Mouse (Mus musculus) MEL (cell line): ENCODE measurements around the gene Zfp652. TPM values are rescaled to one million over a fixed set of nuclear protein-coding genes. Genes with fewer than 3 reads are reported as not detected.

Source experiments
- DNase-seq: peaks from one replicate; pipeline ENCODE4 v3.0.0; 2011; ENCODE audit warnings: low read depth, low spot score
- H3K27ac ChIP-seq: 2 replicates; pipeline ENCODE4 v1.5.1; 2012; ENCODE audit warnings: low read depth, mild to moderate bottlenecking, control low read depth, low read length, moderate library complexity; ENCODE audit not compliant: control insufficient read depth
- H3K27me3 ChIP-seq, 2 experiments: fragments of 150-350 bp in 1 of 2; sonication (generic) in 1 of 2; 2 replicates each; pipeline ENCODE4 v1.6.1; 2012; ENCODE audit warnings: low read length in 2 of 2, mild to moderate bottlenecking in 2 of 2, improper control_type of control experiment in 1 of 2, moderate library complexity in 1 of 2; ENCODE audit not compliant: insufficient read depth in 2 of 2, control insufficient read depth in 1 of 2
- H3K36me3 ChIP-seq, 2 experiments: 2 replicates each; pipeline ENCODE4 v1.6.1; 2012 to 2014; ENCODE audit warnings: low read length in 2 of 2, improper control_type of control experiment in 1 of 2, inconsistent platforms in 1 of 2, mild to moderate bottlenecking in 1 of 2; ENCODE audit not compliant: insufficient read depth in 2 of 2, control insufficient read depth in 1 of 2
- H3K4me1 ChIP-seq, 2 experiments: fragments of 150-350 bp in 1 of 2; sonication (generic) in 1 of 2; 2 replicates each; pipeline ENCODE4 v1.6.1; 2012; ENCODE audit warnings: low read length in 2 of 2, improper control_type of control experiment in 1 of 2, mild to moderate bottlenecking in 1 of 2; ENCODE audit not compliant: insufficient read depth in 2 of 2, control insufficient read depth in 1 of 2
- H3K4me3 ChIP-seq, 2 experiments: fragments of 150-350 bp in 1 of 2; sonication (generic) in 1 of 2; 2 replicates each; pipeline ENCODE4 v1.5.1; 2012; ENCODE audit warnings: low read depth in 2 of 2, low read length in 2 of 2, mild to moderate bottlenecking in 2 of 2, moderate library complexity in 2 of 2, control low read depth in 1 of 2, improper control_type of control experiment in 1 of 2; ENCODE audit not compliant: control insufficient read depth in 1 of 2, insufficient read depth in 1 of 2
- H3K79me2 ChIP-seq: 2 replicates; pipeline ENCODE4 v1.6.1; 2012; ENCODE audit warnings: mild to moderate bottlenecking, low read length, moderate library complexity; ENCODE audit not compliant: control insufficient read depth, poor library complexity, insufficient read depth
- H3K9ac ChIP-seq: 2 replicates; pipeline ENCODE4 v1.6.1; 2012; ENCODE audit warnings: low read depth, mild to moderate bottlenecking, control low read depth, low read length, moderate library complexity; ENCODE audit not compliant: control insufficient read depth, poor library complexity, severe bottlenecking
- H3K9me3 ChIP-seq: fragments of 150-350 bp; sonication (generic); replicated peaks from 2 replicates; pipeline ENCODE4 v1.6.1; 2012; ENCODE audit warnings: mild to moderate bottlenecking, low read length, improper control_type of control experiment, moderate library complexity; ENCODE audit not compliant: insufficient read depth
- CHD1 ChIP-seq: IDR thresholded peaks from 2 replicates; pipeline ENCODE4 v1.6.1; 2012; ENCODE audit warnings: low read depth, mild to moderate bottlenecking, inconsistent platforms, low read length, improper control_type of control experiment
- CHD2 ChIP-seq: IDR thresholded peaks from 2 replicates; pipeline ENCODE4 v1.6.1; 2011; ENCODE audit warnings: low read length, improper control_type of control experiment
- CTCF ChIP-seq, 3 experiments: IDR thresholded peaks in 2 of 3; conservative IDR thresholded peaks in 1 of 3; 2 replicates each; pipeline ENCODE4 v1.5.1; 2011 to 2012; ENCODE audit warnings: low read length in 3 of 3, low read depth in 2 of 3, mild to moderate bottlenecking in 2 of 3, improper control_type of control experiment in 1 of 3, inconsistent platforms in 1 of 3, mixed read lengths in 1 of 3, moderate library complexity in 1 of 3; ENCODE audit not compliant: control insufficient read depth in 1 of 3, insufficient read depth in 1 of 3, poor library complexity in 1 of 3, severe bottlenecking in 1 of 3
- E2F4 ChIP-seq: IDR thresholded peaks from 2 replicates; pipeline ENCODE4 v1.6.1; 2011; ENCODE audit warnings: low read depth, low read length, improper control_type of control experiment, borderline replicate concordance
- ELF1 ChIP-seq: IDR thresholded peaks from 2 replicates; pipeline ENCODE4 v1.6.1; 2014; ENCODE audit warnings: low read depth, mild to moderate bottlenecking, inconsistent platforms, low read length, improper control_type of control experiment, moderate library complexity
- EP300 ChIP-seq, 2 experiments: IDR thresholded peaks; 2 replicates each; pipeline ENCODE4 v1.6.1; 2011; ENCODE audit warnings: improper control_type of control experiment in 2 of 2, low read length in 2 of 2, low read depth in 1 of 2, mild to moderate bottlenecking in 1 of 2
- GABPA ChIP-seq: IDR thresholded peaks from 2 replicates; pipeline ENCODE4 v1.6.1; 2012; ENCODE audit warnings: low read depth, mild to moderate bottlenecking, inconsistent platforms, low read length, improper control_type of control experiment, moderate library complexity
- HCFC1 ChIP-seq: IDR thresholded peaks from 2 replicates; pipeline ENCODE4 v1.6.1; 2012; ENCODE audit warnings: low read depth, mild to moderate bottlenecking, inconsistent platforms, low read length, improper control_type of control experiment, moderate library complexity
- KAT2A ChIP-seq: conservative IDR thresholded peaks from 2 replicates; pipeline ENCODE4 v1.6.1; 2012; ENCODE audit warnings: low read depth, low read length, improper control_type of control experiment, inconsistent platforms
- MAFK ChIP-seq: IDR thresholded peaks from 2 replicates; pipeline ENCODE4 v1.6.1; 2011; ENCODE audit warnings: low read depth, mild to moderate bottlenecking, low read length, improper control_type of control experiment, borderline replicate concordance
- MAX ChIP-seq: IDR thresholded peaks from 2 replicates; pipeline ENCODE4 v1.6.1; 2011; ENCODE audit warnings: low read length, improper control_type of control experiment
- MAZ ChIP-seq: IDR thresholded peaks from 2 replicates; pipeline ENCODE4 v1.6.1; 2012; ENCODE audit warnings: low read depth, mild to moderate bottlenecking, inconsistent platforms, low read length, improper control_type of control experiment
- MXI1 ChIP-seq: IDR thresholded peaks from 2 replicates; pipeline ENCODE4 v1.6.1; 2011; ENCODE audit warnings: mild to moderate bottlenecking, low read depth, low read length, improper control_type of control experiment
- MYB ChIP-seq: IDR thresholded peaks from 2 replicates; pipeline ENCODE4 v1.6.1; 2011; ENCODE audit warnings: mild to moderate bottlenecking, low read depth, low read length, improper control_type of control experiment
- POLR2AphosphoS2 ChIP-seq: IDR thresholded peaks from 2 replicates; pipeline ENCODE4 v1.6.1; 2011; ENCODE audit warnings: low read length, improper control_type of control experiment
- RCOR1 ChIP-seq: IDR thresholded peaks from 2 replicates; pipeline ENCODE4 v1.6.1; 2012; ENCODE audit warnings: low read depth, mild to moderate bottlenecking, inconsistent platforms, low read length, improper control_type of control experiment
- SIN3A ChIP-seq: IDR thresholded peaks from 2 replicates; pipeline ENCODE4 v1.6.1; 2012; ENCODE audit warnings: low read length, improper control_type of control experiment, inconsistent platforms
- SMC3 ChIP-seq: IDR thresholded peaks from 2 replicates; pipeline ENCODE4 v1.6.1; 2011; ENCODE audit warnings: low read depth, low read length, improper control_type of control experiment
- TAL1 ChIP-seq: IDR thresholded peaks from 2 replicates; pipeline ENCODE4 v1.6.1; 2012; ENCODE audit warnings: mild to moderate bottlenecking, inconsistent platforms, low read length, moderate library complexity, mixed read lengths
- TBP ChIP-seq: IDR thresholded peaks from 2 replicates; pipeline ENCODE4 v1.8.0; 2011; ENCODE audit warnings: low read depth, low read length, improper control_type of control experiment
- USF1 ChIP-seq: IDR thresholded peaks from 2 replicates; pipeline ENCODE4 v1.6.1; 2014; ENCODE audit warnings: low read depth, mild to moderate bottlenecking, inconsistent platforms, low read length, improper control_type of control experiment, moderate library complexity
- USF2 ChIP-seq, 2 experiments: IDR thresholded peaks; 2 replicates each; pipeline ENCODE4 v1.6.1; 2011 to 2012; ENCODE audit warnings: improper control_type of control experiment in 2 of 2, low read length in 2 of 2, borderline replicate concordance in 1 of 2, inconsistent platforms in 1 of 2, low read depth in 1 of 2, mild to moderate bottlenecking in 1 of 2; ENCODE audit not compliant: insufficient read depth in 1 of 2
- ZC3H11A ChIP-seq: IDR thresholded peaks from 2 replicates; pipeline ENCODE4 v1.6.1; 2012; ENCODE audit warnings: low read depth, mild to moderate bottlenecking, inconsistent platforms, low read length, improper control_type of control experiment
- ZKSCAN1 ChIP-seq: IDR thresholded peaks from 2 replicates; pipeline ENCODE4 v1.6.1; 2012; ENCODE audit warnings: low read depth, mild to moderate bottlenecking, inconsistent platforms, low read length, improper control_type of control experiment, moderate library complexity
- ZMIZ1 ChIP-seq: IDR thresholded peaks from 2 replicates; pipeline ENCODE4 v1.6.1; 2012; ENCODE audit warnings: low read depth, mild to moderate bottlenecking, inconsistent platforms, low read length, improper control_type of control experiment, moderate library complexity
- ZNF384 ChIP-seq: IDR thresholded peaks from 2 replicates; pipeline ENCODE4 v1.6.1; 2012; ENCODE audit warnings: low read depth, mild to moderate bottlenecking, inconsistent platforms, low read length, improper control_type of control experiment
- polyA plus RNA-seq, 2 experiments: library from polyadenylated mRNA; stranded (reverse) in 1 of 2; unstranded in 1 of 2; fragments of >175 nt in 1 of 2; fragments of >200 nt in 1 of 2; gene quantifications; 2 replicates each; pipeline versions ENCODE4 v1.2.1 to v1.2.4; 2012; ENCODE audit warnings: low replicate concordance in 2 of 2, low read depth in 1 of 2; ENCODE audit not compliant: insufficient read length in 2 of 2, insufficient read depth in 1 of 2, missing spikeins in 1 of 2
- total RNA-seq: library from RNA; depleted of rRNA; stranded (reverse); fragments of 300-350 nt; gene quantifications from 2 replicates; pipeline ENCODE4 v1.2.3, GENCODE M21; 2012

Gene Zfp652
- total and polyA plus RNA-seq, 3 experiments = 19.3 to 38.5 (median 31.8) TPM

DNA sequence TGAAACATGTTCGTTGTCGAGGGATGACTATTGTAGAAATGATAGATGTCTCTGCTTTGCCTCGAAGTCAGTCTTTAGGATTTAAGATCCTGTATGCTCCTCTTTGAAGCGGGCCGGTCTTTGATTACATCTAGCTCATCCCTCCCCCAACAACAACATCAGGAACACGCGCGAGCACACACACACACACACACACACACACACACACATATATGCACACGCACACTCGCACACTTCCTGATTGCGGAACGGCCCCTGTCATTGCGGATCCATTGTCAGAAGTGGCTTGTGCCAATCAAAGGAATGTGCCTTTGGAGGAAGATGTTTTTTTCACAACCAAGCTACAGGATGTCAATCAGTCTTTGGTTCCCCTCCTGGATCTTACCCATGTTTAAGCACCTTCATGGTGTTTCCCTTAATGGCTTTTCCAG is 1.4 kb downstream of the Zfp652 start (continued):
- peak; percentile 93 for TF ChIP-seq SIN3A
- TF ChIP-seq ZC3H11A = no peak
- peak; percentile 78 for TF ChIP-seq MAX
- no peak for TF ChIP-seq TAL1
- no peak for TF ChIP-seq MYB
- TF ChIP-seq USF1 = no peak
- TF ChIP-seq HCFC1 = peak; percentile 60; the same call in 1 of the 2 replicates
- TF ChIP-seq MXI1 = peak; percentile 95
- TF ChIP-seq MAFK = no peak
- TF ChIP-seq KAT2A = no peak
- peak; percentile 87 for TF ChIP-seq ZNF384
- 0 out of 2 replicates have a peak, but pooled peaks have one; percentile 22 for TF ChIP-seq CHD2
- TF ChIP-seq E2F4 = 0 out of 2 replicates have a peak, but pooled peaks have one; percentile 42
- peak; percentile 47 to 57; a peak in 3 of 4 replicates for TF ChIP-seq EP300 (IDR thresholded peaks at IDR 0.05; ENCODE audit: low read depth in 1 of 2, low read length in 2 of 2)
- TF ChIP-seq CTCF (IDR thresholded peaks at IDR 0.05 in 2 of 3, conservative IDR thresholded peaks at IDR 0.05 in 1 of 3; ENCODE audit: control insufficient read depth in 1 of 3, insufficient read depth in 1 of 3, low read depth in 2 of 3, low read length in 3 of 3, poor library complexity in 1 of 3, severe bottlenecking in 1 of 3) = no peak
- no peak for TF ChIP-seq ZKSCAN1
- TF ChIP-seq POLR2AphosphoS2 = peak; percentile 24; the same call in 1 of the 2 replicates
- TF ChIP-seq SMC3 = no peak
- no peak for TF ChIP-seq USF2 (IDR thresholded peaks at IDR 0.05; ENCODE audit: borderline replicate concordance in 1 of 2, insufficient read depth in 1 of 2, low read depth in 1 of 2, low read length in 2 of 2)
- TF ChIP-seq RCOR1 = peak; percentile 70
- TF ChIP-seq TBP = peak; percentile 47
- TF ChIP-seq MAZ = peak; percentile 67; the same call in 1 of the 2 replicates

DNA sequence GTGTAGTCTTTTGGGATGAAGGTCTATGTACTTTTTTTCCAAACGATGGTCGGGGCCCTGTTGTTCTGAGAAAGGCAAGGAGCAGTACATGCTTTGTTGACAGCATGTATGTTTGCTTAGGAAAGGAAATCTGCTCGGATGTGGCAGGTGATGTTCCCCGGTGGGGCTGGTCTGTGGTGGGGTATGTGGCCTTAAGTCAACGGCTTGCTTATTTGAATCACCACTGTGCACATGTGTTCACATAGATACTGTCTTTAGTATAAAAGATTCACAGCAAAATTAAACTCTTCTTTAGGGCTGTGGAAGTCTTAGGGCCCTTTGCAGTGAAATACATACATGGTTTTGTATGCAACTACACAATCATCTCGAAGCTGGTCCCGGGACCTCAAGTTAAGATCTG is 1.9 kb downstream of the Zfp652 start:
- Histone ChIP-seq H3K4me3 (peak overlapping the region; percentile 86 to 91), H3K79me2 (peaks cover 60% of the 10 kb centered on the region), H3K4me1 (peaks cover 16 to 34% of the 10 kb centered on the region in 2 experiments), H3K27ac (peak overlapping the region; percentile 87), H3K9ac (peak overlapping the region; percentile 93), H3K9me3 (no peaks in the 10 kb centered on the region), H3K36me3 (peaks cover 4 to 44% of the 10 kb centered on the region in 2 experiments; a peak in 3 of 4 replicates), H3K27me3 (no peaks in the 10 kb centered on the region)
- peak; percentile 60 for DNase-seq
- TF ChIP-seq ELF1 (no peak), EP300 (IDR thresholded peaks at IDR 0.05; ENCODE audit: low read depth in 1 of 2, low read length in 2 of 2) (0 out of 4 replicates have a peak, but pooled peaks of 1 of the 2 experiments have one; percentile 0), CHD1 (peak; percentile 22; the same call in 1 of the 2 replicates), ZMIZ1 (no peak), GABPA (no peak)
